Mouse (Mus musculus) testis, adult 2 months (tissue): ENCODE measurements at regions not wholly inside any gene's neighbourhood (a gene's known extent, or its start where the extent isn't known, plus 50 kb on each side); places are given as distances from the start of the nearest gene placed in this dataset.

ENCODE experiments used
- CTCF ChIP-seq: fragments of 200-500 bp; IDR thresholded peaks from 2 replicates; pipeline ENCODE4 v1.5.1; 2012; ENCODE audit warnings: low read depth, mild to moderate bottlenecking, inconsistent platforms, low read length, moderate library complexity; ENCODE audit not compliant: control insufficient read depth, insufficient read depth, insufficient replicate concordance
- POLR2A ChIP-seq: fragments of 200-500 bp; IDR thresholded peaks from 2 replicates; pipeline ENCODE4 v1.6.1; 2012; ENCODE audit warnings: low read depth, mild to moderate bottlenecking, inconsistent platforms, low read length, moderate library complexity; ENCODE audit not compliant: control insufficient read depth

GRCm38 (mm10) chr15:10771311-10771690 lies 56.9 kb upstream of the Rai14 start:
- no peak for TF ChIP-seq POLR2A
- no peak for TF ChIP-seq CTCF
